Mouse (Mus musculus) E14TG2a.4 (cell line): ENCODE measurements around the gene Tle4.

ENCODE experiments used
- CTCF ChIP-seq: conservative IDR thresholded peaks from 2 replicates; pipeline ENCODE4 v1.5.1; 2014; ENCODE audit warnings: low read length
- NANOG ChIP-seq: IDR thresholded peaks from 2 replicates; pipeline ENCODE4 v1.6.1; 2014; ENCODE audit warnings: borderline replicate concordance, low read length, mixed read lengths
- POU5F1 ChIP-seq: IDR thresholded peaks from 2 replicates; pipeline ENCODE4 v1.6.1; 2014; ENCODE audit warnings: low read length, borderline replicate concordance

GRCm38 (mm10) chr19:14585235-14585634 is 12.6 kb downstream of the Tle4 start:
- TF ChIP-seq NANOG = no peak
- TF ChIP-seq CTCF = no peak
- TF ChIP-seq POU5F1 = no peak
